Mouse (Mus musculus): ENCODE data around the gene Gm7271. TPM values are rescaled to one million over a fixed set of nuclear protein-coding genes. Genes with fewer than 3 reads are reported as not detected.

Gm7271 gene
- polyA plus RNA-seq, 1 experiment from 2014 or later: not detected

GRCm38 (mm10) chr5:76477764-76478163 lies 6.1 kb upstream of the Gm7271 start:
- Histone ChIP-seq H3K27ac (replicated peaks) (no peak overlapping the region), H3K36me3 (ENCODE audit: control insufficient read depth, insufficient read depth, low read length) (no peaks in the 10 kb centered on the region), H3K9ac (ENCODE audit: low read length) (no peak overlapping the region), H3K4me3 (ENCODE audit: low read depth, low read length) (no peak overlapping the region), H3K27me3 (ENCODE audit: control insufficient read depth, insufficient read depth, low read length) (no peaks in the 10 kb centered on the region), H3K9me3 (ENCODE audit: control insufficient read depth, low read length) (no peaks in the 10 kb centered on the region), H3K4me2 (replicated peaks; ENCODE audit: low read depth) (no peak overlapping the region), H3K4me1 (replicated peaks; ENCODE audit: control insufficient read depth, insufficient read depth) (no peaks in the 10 kb centered on the region)
- ATAC-seq (ENCODE audit: low FRiP score, low TSS enrichment) (no peak), DNase-seq (ENCODE audit: low spot score) (no peak)
- TF ChIP-seq EP300 (optimal IDR thresholded peaks at IDR 0.05) (no peak), CTCF (IDR thresholded peaks at IDR 0.05; ENCODE audit: low read depth) (no peak)
- 23% methylated on average over 9 of the region's 9 CpGs for WGBS

GRCm38 (mm10) chr5:76495126-76495525 lies 11.3 kb downstream of the Gm7271 start:
- Histone ChIP-seq H3K9me3 (ENCODE audit: control insufficient read depth, low read length) (no peaks in the 10 kb centered on the region), H3K4me1 (replicated peaks; ENCODE audit: control insufficient read depth, insufficient read depth) (no peaks in the 10 kb centered on the region), H3K27me3 (ENCODE audit: control insufficient read depth, insufficient read depth, low read length) (no peaks in the 10 kb centered on the region), H3K4me3 (ENCODE audit: low read depth, low read length) (no peak overlapping the region), H3K9ac (ENCODE audit: low read length) (no peak overlapping the region), H3K36me3 (ENCODE audit: control insufficient read depth, insufficient read depth, low read length) (no peaks in the 10 kb centered on the region), H3K4me2 (replicated peaks; ENCODE audit: low read depth) (no peak overlapping the region), H3K27ac (replicated peaks) (no peak overlapping the region)
- no peak for TF ChIP-seq EP300 (optimal IDR thresholded peaks at IDR 0.05)
- 73% methylated on average over 13 of the region's 13 CpGs for WGBS
- DNase-seq (ENCODE audit: low spot score): no peak
- no peak for ATAC-seq (ENCODE audit: low FRiP score, low TSS enrichment)

GRCm38 (mm10) chr5:76522446-76522845 lies 38.6 kb downstream of the Gm7271 start:
- 77% methylated on average over 1 of the region's 1 CpGs for WGBS
- no peak overlapping the region for H3K4me2 ChIP-seq (replicated peaks; ENCODE audit: low read depth)
- no peak overlapping the region for H3K4me3 ChIP-seq (ENCODE audit: low read depth, low read length)
- no peaks in the 10 kb centered on the region for H3K9me3 ChIP-seq (ENCODE audit: control insufficient read depth, low read length)
- DNase-seq (ENCODE audit: low spot score) (no peak), ATAC-seq (ENCODE audit: low FRiP score, low TSS enrichment) (no peak)
- H3K27me3 ChIP-seq (ENCODE audit: control insufficient read depth, insufficient read depth, low read length): no peaks in the 10 kb centered on the region
- no peaks in the 10 kb centered on the region for H3K4me1 ChIP-seq (replicated peaks; ENCODE audit: control insufficient read depth, insufficient read depth)
- H3K9ac ChIP-seq (ENCODE audit: low read length): no peak overlapping the region
- TF ChIP-seq EP300 (optimal IDR thresholded peaks at IDR 0.05): no peak
- no peak for TF ChIP-seq CTCF (IDR thresholded peaks at IDR 0.05; ENCODE audit: low read depth)
- no peaks in the 10 kb centered on the region for H3K36me3 ChIP-seq (ENCODE audit: control insufficient read depth, insufficient read depth, low read length)
- no peak overlapping the region for H3K27ac ChIP-seq (replicated peaks)

- DNase-seq (ENCODE audit: low spot score): no peak
- Histone ChIP-seq H3K9me3 (ENCODE audit: control insufficient read depth, low read length) (no peaks in the 10 kb centered on the region), H3K4me3 (ENCODE audit: low read depth, low read length) (no peak overlapping the region), H3K9ac (ENCODE audit: low read length) (no peak overlapping the region), H3K27ac (replicated peaks) (no peak overlapping the region), H3K36me3 (ENCODE audit: control insufficient read depth, insufficient read depth, low read length) (no peaks in the 10 kb centered on the region), H3K4me2 (replicated peaks; ENCODE audit: low read depth) (no peak overlapping the region), H3K4me1 (replicated peaks; ENCODE audit: control insufficient read depth, insufficient read depth) (no peaks in the 10 kb centered on the region), H3K27me3 (ENCODE audit: control insufficient read depth, insufficient read depth, low read length) (no peaks in the 10 kb centered on the region)
- ATAC-seq (ENCODE audit: low FRiP score, low TSS enrichment): no peak
- TF ChIP-seq CTCF (IDR thresholded peaks at IDR 0.05; ENCODE audit: low read depth) (no peak), EP300 (optimal IDR thresholded peaks at IDR 0.05) (no peak)
- WGBS: 57% methylated on average over 5 of the region's 5 CpGs
Observed at GRCm38 (mm10) chr5:76524623-76525022, 40.8 kb downstream of the Gm7271 start.

GRCm38 (mm10) chr5:76525066-76525465 lies 41.2 kb downstream of the Gm7271 start:
- no peak for TF ChIP-seq CTCF (IDR thresholded peaks at IDR 0.05; ENCODE audit: low read depth)
- no peak for TF ChIP-seq EP300 (optimal IDR thresholded peaks at IDR 0.05)

GRCm38 (mm10) chr5:76525829-76526228 lies 42.0 kb downstream of the Gm7271 start:
- DNase-seq (ENCODE audit: low spot score) (no peak), ATAC-seq (ENCODE audit: low FRiP score, low TSS enrichment) (no peak)
- no peak overlapping the region for H3K27ac ChIP-seq (replicated peaks)
- H3K4me2 ChIP-seq (replicated peaks; ENCODE audit: low read depth): no peak overlapping the region
- no peaks in the 10 kb centered on the region for H3K9me3 ChIP-seq (ENCODE audit: control insufficient read depth, low read length)
- H3K4me1 ChIP-seq (replicated peaks; ENCODE audit: control insufficient read depth, insufficient read depth): no peaks in the 10 kb centered on the region
- no peak overlapping the region for H3K9ac ChIP-seq (ENCODE audit: low read length)
- no peak overlapping the region for H3K4me3 ChIP-seq (ENCODE audit: low read depth, low read length)
- WGBS: 38% methylated on average over 2 of the region's 2 CpGs
- H3K36me3 ChIP-seq (ENCODE audit: control insufficient read depth, insufficient read depth, low read length): no peaks in the 10 kb centered on the region
- TF ChIP-seq CTCF (IDR thresholded peaks at IDR 0.05; ENCODE audit: low read depth) (peak; percentile 63), EP300 (optimal IDR thresholded peaks at IDR 0.05) (no peak)
- no peaks in the 10 kb centered on the region for H3K27me3 ChIP-seq (ENCODE audit: control insufficient read depth, insufficient read depth, low read length)

More at GRCm38 (mm10) chr5:76525066-76525465, 41.2 kb downstream of the Gm7271 start:
- ATAC-seq (ENCODE audit: low FRiP score, low TSS enrichment) (no peak), DNase-seq (ENCODE audit: low spot score) (no peak)
- Histone ChIP-seq H3K9me3 (ENCODE audit: control insufficient read depth, low read length) (no peaks in the 10 kb centered on the region), H3K36me3 (ENCODE audit: control insufficient read depth, insufficient read depth, low read length) (no peaks in the 10 kb centered on the region), H3K27me3 (ENCODE audit: control insufficient read depth, insufficient read depth, low read length) (no peaks in the 10 kb centered on the region), H3K4me3 (ENCODE audit: low read depth, low read length) (no peak overlapping the region), H3K27ac (replicated peaks) (no peak overlapping the region), H3K4me1 (replicated peaks; ENCODE audit: control insufficient read depth, insufficient read depth) (no peaks in the 10 kb centered on the region), H3K9ac (ENCODE audit: low read length) (no peak overlapping the region), H3K4me2 (replicated peaks; ENCODE audit: low read depth) (no peak overlapping the region)
- 55% methylated on average over 4 of the region's 4 CpGs for WGBS

All from stomach, postnatal 0 days (tissue).